Mouse (Mus musculus): ENCODE measurements at regions not wholly inside any gene's neighbourhood (a gene's known extent, or its start where the extent isn't known, plus 50 kb on each side); places are given as distances from the start of the nearest gene placed in this dataset.

DNA sequence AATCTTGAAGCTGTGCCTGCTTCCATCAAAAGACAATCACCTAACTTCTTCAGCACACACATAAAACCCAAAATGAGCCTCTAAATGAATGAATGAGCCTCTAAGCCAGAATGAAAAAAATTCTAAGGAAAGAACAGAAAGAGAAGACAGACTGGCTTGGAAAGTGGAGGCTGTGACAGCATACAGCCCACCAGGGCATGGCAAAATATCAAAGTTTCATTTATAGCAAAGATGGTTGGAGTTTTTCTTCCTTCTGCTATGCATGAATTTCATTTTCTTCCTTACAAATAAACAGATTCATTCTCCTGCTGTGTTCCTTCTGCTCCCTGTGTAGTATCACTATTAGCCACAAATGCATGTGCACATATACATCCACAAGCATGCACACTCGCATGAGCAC, 247.7 kb upstream of the Spred2 start:
- TF ChIP-seq CTCF (conservative IDR thresholded peaks at IDR 0.05; ENCODE audit: insufficient read depth, insufficient read length, low read depth, low read length) (no peak), POLR2A (IDR thresholded peaks at IDR 0.05; ENCODE audit: low read depth, low read length) (no peak)

Measured in kidney, adult 2 months (tissue).